Mouse (Mus musculus) hindbrain, postnatal 0 days (tissue): ENCODE results near the gene Pde4b. TPM values are rescaled to one million over a fixed set of nuclear protein-coding genes. Genes with fewer than 3 reads are reported as not detected.

Source experiments
- ATAC-seq: fragments of 200-750 bp; cut with Nextera tagmentation; 2 replicates; pipeline ENCODE4 v1.8.0; 2017; ENCODE audit warnings: mild to moderate bottlenecking, moderate TSS enrichment, moderate library complexity
- DNase-seq: peaks from one replicate; pipeline ENCODE4 v3.0.0-alpha.2; 2015; ENCODE audit warnings: low spot score
- H3K27ac ChIP-seq: fragments of 300-500 bp; sonication (generic); 2 replicates; pipeline ENCODE4 v1.5.1; 2014; ENCODE audit warnings: mild to moderate bottlenecking
- H3K27me3 ChIP-seq: fragments of 300-500 bp; sonication (generic); 2 replicates; pipeline ENCODE4 v1.6.1; 2014; ENCODE audit warnings: low read length, mixed read lengths; ENCODE audit not compliant: insufficient read depth
- H3K36me3 ChIP-seq: fragments of 300-500 bp; sonication (generic); 2 replicates; pipeline ENCODE4 v1.6.1; 2014; ENCODE audit warnings: low read length, mixed read lengths; ENCODE audit not compliant: insufficient read depth
- H3K4me1 ChIP-seq: fragments of 300-500 bp; sonication (generic); 2 replicates; pipeline ENCODE4 v1.6.1; 2014; ENCODE audit warnings: antibody characterized with exemption, low read length, mixed read lengths; ENCODE audit not compliant: insufficient read depth
- H3K4me2 ChIP-seq: fragments of 300-500 bp; sonication (generic); 2 replicates; pipeline ENCODE4 v1.6.1; 2014; ENCODE audit warnings: low read depth, mild to moderate bottlenecking, low read length, moderate library complexity, mixed read lengths
- H3K4me3 ChIP-seq: fragments of 300-500 bp; sonication (generic); 2 replicates; pipeline ENCODE4 v1.5.1; 2014; ENCODE audit warnings: low read length
- H3K9ac ChIP-seq: fragments of 300-500 bp; sonication (generic); replicated peaks from 2 replicates; pipeline ENCODE4 v1.6.1; 2014; ENCODE audit warnings: mild to moderate bottlenecking, low read length, moderate library complexity, mixed read lengths
- H3K9me3 ChIP-seq: fragments of 300-500 bp; sonication (generic); 2 replicates; pipeline ENCODE4 v1.6.1; 2016; ENCODE audit warnings: low read length, mixed read lengths
- CTCF ChIP-seq: IDR thresholded peaks from 2 replicates; pipeline ENCODE4 v1.5.1; 2016; ENCODE audit warnings: antibody characterized with exemption, control low read depth, low read depth
- WGBS: fragments of 180-500 bp; shearing (Covaris S2); extraction: QIAGEN DNeasy Blood & Tissue Kit; methylation state at CpG from one replicate; pipeline ENCODE4 v1.1.7; 2014; 5-methylcytosine and 5-hydroxymethylcytosine counted together
- polyA plus RNA-seq: library from polyadenylated mRNA; unstranded; fragments of >200 nt; fragmentation: Nextera tagmentation; extraction: Ambion mirVana; gene quantifications from 2 replicates; pipeline ENCODE4 v1.2.1, GENCODE M21; 2015
- total RNA-seq: library from RNA; depleted of rRNA; stranded (reverse); fragments of >200 nt; gene quantifications from 2 replicates; pipeline ENCODE4 v1.2.3, GENCODE M21; 2014

The Pde4b gene
- total and polyA plus RNA-seq, 2 experiments from 2014 or later = 46.8 to 62.5 TPM

DNA sequence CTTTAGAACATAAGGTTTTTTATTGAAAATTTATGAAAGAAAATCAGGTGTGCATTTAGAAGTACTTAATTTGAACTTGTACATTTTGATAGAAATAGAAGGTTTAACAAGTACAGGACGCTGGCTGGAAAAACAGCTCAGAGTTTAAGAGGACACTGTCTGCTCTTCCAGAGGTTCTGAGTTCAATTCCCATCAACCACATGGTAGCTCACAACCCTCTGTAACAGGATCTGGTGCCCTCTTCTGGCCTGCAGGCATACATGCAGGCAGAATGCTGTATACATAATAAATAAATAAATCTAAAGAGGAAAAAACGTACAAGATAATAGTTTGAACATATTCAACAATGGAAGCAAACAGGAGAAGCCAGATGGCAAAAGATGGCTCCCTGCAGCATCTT lies 420.4 kb downstream of the Pde4b start:
- H3K4me3 ChIP-seq = no peak overlapping the region
- no peak overlapping the region for H3K4me2 ChIP-seq
- TF ChIP-seq CTCF = peak; percentile 17
- no peaks in the 10 kb centered on the region for H3K36me3 ChIP-seq
- no peaks in the 10 kb centered on the region for H3K9me3 ChIP-seq
- H3K27me3 ChIP-seq = no peaks in the 10 kb centered on the region
- H3K9ac ChIP-seq = no peak overlapping the region
- no peak overlapping the region for H3K27ac ChIP-seq
- H3K4me1 ChIP-seq = peaks cover 13% of the 10 kb centered on the region; the same call in 1 of the 2 replicates
- ATAC-seq (no peak), DNase-seq (no peak)
- WGBS = 95% methylated on average over 2 of the region's 2 CpGs

DNA sequence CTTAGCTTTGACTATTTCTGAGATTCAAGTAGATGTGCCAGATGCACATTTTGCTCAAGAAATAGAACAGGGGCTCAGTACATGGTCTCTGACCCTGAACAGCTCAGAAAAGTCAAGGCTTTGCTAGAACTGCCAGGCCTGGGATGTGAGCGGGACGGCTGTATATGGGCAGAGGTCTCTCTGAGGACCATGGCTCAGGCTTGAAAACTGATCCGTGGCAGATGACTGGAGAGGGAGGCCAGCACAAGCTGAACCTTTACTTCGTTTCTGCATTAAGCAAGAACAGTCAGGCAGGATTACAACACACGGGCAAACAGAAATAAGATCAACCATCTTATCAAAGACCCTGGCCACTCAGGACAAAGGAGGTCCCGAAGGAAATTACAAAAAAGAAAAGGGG lies 422.7 kb downstream of the Pde4b start:
- WGBS = 85% methylated on average over 6 of the region's 6 CpGs

DNA sequence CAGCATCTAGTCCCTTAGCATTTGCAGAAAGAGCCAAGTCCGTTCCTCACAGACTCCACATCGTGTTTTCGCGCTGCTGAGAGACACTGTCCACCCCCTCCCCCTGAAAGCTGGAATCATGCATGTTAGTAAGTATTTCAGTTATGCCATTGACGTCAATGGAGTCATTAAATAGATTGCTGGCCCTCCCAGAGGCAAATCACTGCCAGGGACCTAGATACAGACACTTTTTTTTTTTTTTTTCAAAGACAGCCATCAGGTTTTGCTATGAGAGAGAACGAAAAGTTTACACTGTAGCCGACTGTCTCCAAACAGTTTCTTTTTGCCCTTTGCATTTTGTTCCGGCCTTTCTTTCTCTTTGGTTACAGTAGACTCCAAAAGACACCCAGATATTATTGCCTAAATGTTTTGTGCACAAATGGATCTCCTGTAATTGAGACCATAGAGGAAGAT lies 423.6 kb downstream of the Pde4b start:
- peak; percentile 74 for ATAC-seq
- 19% methylated on average over 8 of the region's 8 CpGs for WGBS

More for the DNA sequence above, 422.7 kb downstream of the Pde4b start:
- no peak overlapping the region for H3K9ac ChIP-seq
- H3K27ac ChIP-seq = no peak overlapping the region
- ATAC-seq (no peak), DNase-seq (no peak)
- no peaks in the 10 kb centered on the region for H3K9me3 ChIP-seq
- H3K36me3 ChIP-seq = no peaks in the 10 kb centered on the region
- no peak overlapping the region for H3K4me3 ChIP-seq
- no peak for TF ChIP-seq CTCF
- H3K27me3 ChIP-seq = no peaks in the 10 kb centered on the region
- H3K4me2 ChIP-seq = no peak overlapping the region
- H3K4me1 ChIP-seq = peaks cover 13% of the 10 kb centered on the region; the same call in 1 of the 2 replicates

DNA sequence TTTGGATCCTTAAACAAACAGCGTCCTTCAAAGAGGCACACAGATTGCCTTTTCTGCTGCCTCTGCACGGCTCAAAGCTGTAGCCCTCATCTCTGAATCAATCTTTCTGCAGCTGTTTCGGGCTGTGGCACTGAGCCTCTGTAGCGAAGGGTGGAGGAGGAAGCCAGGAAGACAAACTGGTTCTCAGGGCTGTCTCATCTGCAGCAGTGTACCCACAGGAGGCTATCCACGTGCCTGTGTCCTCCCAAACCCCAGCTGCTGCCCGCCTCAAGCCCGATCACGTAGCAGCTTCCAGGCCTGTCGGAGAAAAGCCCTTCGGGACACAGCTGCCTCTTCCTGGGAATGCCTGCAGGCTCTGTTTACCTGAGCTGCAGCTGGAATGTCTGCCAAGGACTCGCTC lies 424.2 kb downstream of the Pde4b start:
- no peaks in the 10 kb centered on the region for H3K27me3 ChIP-seq
- DNase-seq (peak; percentile 30), ATAC-seq (peak; percentile 72)
- WGBS = 12% methylated on average over 11 of the region's 11 CpGs
- H3K4me1 ChIP-seq = peaks cover 13% of the 10 kb centered on the region; the same call in 1 of the 2 replicates
- peak overlapping the region; percentile 71 for H3K27ac ChIP-seq
- no peaks in the 10 kb centered on the region for H3K36me3 ChIP-seq
- no peak overlapping the region for H3K4me3 ChIP-seq
- H3K9ac ChIP-seq = no peak overlapping the region; the same call in 1 of the 2 replicates
- H3K4me2 ChIP-seq = peak overlapping the region; percentile 46
- no peaks in the 10 kb centered on the region for H3K9me3 ChIP-seq
- TF ChIP-seq CTCF = no peak

More for the DNA sequence above, 423.6 kb downstream of the Pde4b start:
- H3K27me3 ChIP-seq = no peaks in the 10 kb centered on the region
- no peak overlapping the region; the same call in 1 of the 2 replicates for H3K9ac ChIP-seq
- H3K9me3 ChIP-seq = no peaks in the 10 kb centered on the region
- H3K4me3 ChIP-seq = no peak overlapping the region; the same call in 1 of the 2 replicates
- H3K4me1 ChIP-seq = peaks cover 13% of the 10 kb centered on the region; the same call in 1 of the 2 replicates
- no peak for TF ChIP-seq CTCF
- peak; percentile 81 for DNase-seq
- peak overlapping the region; percentile 71 for H3K27ac ChIP-seq
- peak overlapping the region; percentile 46 for H3K4me2 ChIP-seq
- no peaks in the 10 kb centered on the region for H3K36me3 ChIP-seq

DNA sequence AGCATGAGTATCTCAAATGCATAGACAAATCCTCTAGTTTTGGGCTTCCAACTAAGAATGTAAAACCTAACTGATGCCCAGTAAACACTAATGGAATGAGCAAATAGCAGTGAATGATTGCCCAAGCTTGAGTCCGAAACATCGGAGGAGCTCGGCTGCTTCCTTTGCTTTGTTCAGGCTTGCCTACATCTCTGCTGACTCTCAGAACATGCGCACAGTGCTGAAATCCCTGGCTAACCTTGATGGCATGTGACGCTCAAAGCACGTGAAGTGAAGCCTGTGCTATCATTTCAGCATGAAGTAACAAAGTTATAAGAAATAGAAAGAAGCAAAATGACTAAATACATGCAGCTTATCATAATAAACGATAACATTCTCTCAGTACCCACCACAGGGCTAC lies 425.6 kb downstream of the Pde4b start:
- 83% methylated on average over 7 of the region's 7 CpGs for WGBS
- Histone ChIP-seq H3K36me3 (no peaks in the 10 kb centered on the region), H3K4me2 (no peak overlapping the region), H3K4me1 (peaks cover 13% of the 10 kb centered on the region; the same call in 1 of the 2 replicates), H3K27me3 (no peaks in the 10 kb centered on the region), H3K27ac (no peak overlapping the region), H3K9me3 (no peaks in the 10 kb centered on the region), H3K9ac (no peak overlapping the region), H3K4me3 (no peak overlapping the region)
- ATAC-seq = no peak
- no peak for TF ChIP-seq CTCF
- DNase-seq = no peak

DNA sequence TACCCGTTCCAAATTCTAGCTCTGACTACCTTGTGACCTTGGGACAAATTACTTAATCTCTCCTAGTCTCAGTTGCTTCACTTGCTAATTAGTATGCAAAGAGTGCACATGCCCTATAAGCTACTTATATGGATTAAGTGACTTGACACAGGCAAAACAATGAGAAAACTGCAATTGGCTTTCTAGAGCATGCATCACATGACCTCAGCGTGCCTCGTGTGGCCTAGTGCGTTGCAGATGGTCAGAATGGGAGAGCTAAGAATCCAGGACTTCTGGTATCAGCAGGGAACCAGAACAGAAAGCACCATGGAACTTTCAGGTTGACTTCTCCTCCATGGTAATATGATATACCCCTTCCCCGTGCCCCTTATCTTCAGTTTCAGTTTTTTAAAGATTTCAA lies 426.2 kb downstream of the Pde4b start:
- ATAC-seq (no peak), DNase-seq (no peak)
- no peak overlapping the region for H3K4me2 ChIP-seq
- H3K36me3 ChIP-seq = no peaks in the 10 kb centered on the region
- 59% methylated on average over 5 of the region's 5 CpGs for WGBS
- no peak overlapping the region for H3K4me3 ChIP-seq
- H3K4me1 ChIP-seq = peaks cover 13% of the 10 kb centered on the region; the same call in 1 of the 2 replicates
- TF ChIP-seq CTCF = no peak
- H3K27me3 ChIP-seq = no peaks in the 10 kb centered on the region
- H3K9ac ChIP-seq = no peak overlapping the region
- no peaks in the 10 kb centered on the region for H3K9me3 ChIP-seq
- H3K27ac ChIP-seq = no peak overlapping the region
